Mouse (Mus musculus): ENCODE data around the gene Psmd5. TPM values are rescaled to one million over a fixed set of nuclear protein-coding genes. Genes with fewer than 3 reads are reported as not detected.
"Not testable (repeated sequence)": the region's sequence is repeated elsewhere in the genome, so short reads cannot be mapped to it uniquely, and the experiment has no call there.

Gene Psmd5
- total RNA-seq, 1 experiment from 2014 or later, result 32.7 TPM

GRCm38 (mm10) chr2:34897820-34898219 lies 23.1 kb upstream of the Psmd5 start:
- peak; percentile 72 for ATAC-seq (replicated peaks; ENCODE audit: low read depth, poor library complexity, severe bottlenecking)

DNA sequence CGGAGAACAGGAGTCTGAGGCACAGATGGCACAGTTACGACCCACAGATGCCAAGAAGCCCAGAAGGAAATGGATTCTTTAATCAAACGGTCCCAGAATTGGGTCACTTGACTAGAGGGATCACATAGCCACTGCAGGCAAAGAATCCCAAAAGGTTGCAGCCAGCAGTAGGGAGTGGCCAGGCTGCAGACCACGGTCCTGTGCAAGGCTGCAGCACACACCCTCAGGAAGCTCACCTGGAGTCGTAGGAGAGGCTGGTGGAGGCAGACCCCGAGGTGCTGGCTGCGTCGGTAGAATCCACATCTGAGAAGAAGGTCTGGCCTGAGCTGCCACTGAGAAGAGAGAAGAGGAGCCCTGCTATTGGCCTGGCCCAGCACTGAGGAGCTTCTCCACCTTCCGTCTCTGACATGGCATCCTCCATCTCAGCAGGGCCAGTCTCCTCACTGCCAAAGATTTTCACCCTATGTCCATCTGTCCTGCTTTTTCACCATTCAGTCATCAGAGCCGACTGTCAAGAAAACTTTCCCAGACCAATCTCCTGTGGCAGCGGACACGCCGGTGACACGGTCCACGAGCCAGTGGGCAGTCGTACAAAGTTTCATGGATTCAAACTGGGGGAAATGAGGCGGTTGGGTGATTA lies 22.2 kb upstream of the Psmd5 start:
- ATAC-seq (replicated peaks; ENCODE audit: low read depth, poor library complexity, severe bottlenecking), result no peak

DNA sequence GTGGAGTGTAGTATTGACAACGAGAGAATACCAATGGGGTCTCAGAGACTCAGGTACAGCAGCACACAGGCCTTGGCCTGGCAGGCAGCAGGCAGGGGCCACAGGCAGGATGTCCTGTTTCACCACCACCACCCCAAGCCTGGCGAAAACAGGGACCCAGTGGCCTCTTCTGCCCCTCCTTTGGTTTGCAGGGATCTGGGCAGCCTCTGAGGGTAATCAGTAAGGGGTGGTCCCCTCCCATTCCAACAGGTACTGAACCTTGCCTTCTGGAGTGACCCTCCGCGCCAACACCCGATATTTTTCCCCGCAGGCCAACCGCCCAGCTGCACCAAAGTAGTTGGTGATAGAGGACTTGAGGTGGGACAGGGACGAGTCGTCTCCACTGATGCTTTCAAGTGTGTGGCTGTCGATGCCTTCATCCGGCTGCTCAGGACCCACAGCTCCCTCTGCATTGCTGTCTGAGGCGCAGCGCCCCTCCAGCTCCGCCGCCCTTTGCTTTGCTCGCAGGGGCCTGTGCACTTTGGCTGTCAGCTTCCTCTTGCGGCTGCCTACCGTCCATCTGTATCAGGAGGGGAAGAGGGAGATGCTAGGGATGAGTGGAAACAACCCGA lies 20.8 kb upstream of the Psmd5 start:
- no peak for ATAC-seq (replicated peaks; ENCODE audit: low read depth, poor library complexity, severe bottlenecking)

GRCm38 (mm10) chr2:34893950-34894349 lies 19.2 kb upstream of the Psmd5 start:
- peak; percentile 41; the same call in 1 of the 2 replicates for ATAC-seq (replicated peaks; ENCODE audit: low read depth, poor library complexity, severe bottlenecking)

DNA sequence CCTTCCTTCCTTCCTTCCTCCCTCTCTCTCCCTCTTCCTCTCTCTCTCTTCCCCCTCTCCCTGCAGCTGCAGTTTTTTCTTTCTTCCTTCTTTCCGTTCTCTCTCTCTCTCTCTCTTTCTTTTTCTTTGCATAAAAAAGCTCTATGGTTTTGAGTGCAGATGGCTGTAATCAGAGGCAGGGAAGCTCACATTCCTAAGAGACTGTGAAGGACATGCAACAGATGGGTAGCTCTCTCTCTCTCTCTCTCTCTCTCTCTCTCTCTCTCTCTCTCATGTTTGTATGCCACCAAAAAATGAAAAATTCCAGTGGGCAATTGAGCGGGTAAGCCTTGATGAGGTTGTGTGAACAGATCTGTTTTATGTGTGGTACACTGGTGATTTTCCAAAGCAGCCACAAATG lies 9.4 kb upstream of the Psmd5 start:
- ATAC-seq (replicated peaks; ENCODE audit: low read depth, poor library complexity, severe bottlenecking), result no peak

- no peak for ATAC-seq (replicated peaks; ENCODE audit: low read depth, poor library complexity, severe bottlenecking)
These were observed 8.4 kb upstream of the Psmd5 start for GRCm38 (mm10) chr2:34883190-34883589.

- ATAC-seq (replicated peaks; ENCODE audit: low read depth, poor library complexity, severe bottlenecking), result no peak
These were observed 8.0 kb upstream of the Psmd5 start for GRCm38 (mm10) chr2:34882757-34883156.

DNA sequence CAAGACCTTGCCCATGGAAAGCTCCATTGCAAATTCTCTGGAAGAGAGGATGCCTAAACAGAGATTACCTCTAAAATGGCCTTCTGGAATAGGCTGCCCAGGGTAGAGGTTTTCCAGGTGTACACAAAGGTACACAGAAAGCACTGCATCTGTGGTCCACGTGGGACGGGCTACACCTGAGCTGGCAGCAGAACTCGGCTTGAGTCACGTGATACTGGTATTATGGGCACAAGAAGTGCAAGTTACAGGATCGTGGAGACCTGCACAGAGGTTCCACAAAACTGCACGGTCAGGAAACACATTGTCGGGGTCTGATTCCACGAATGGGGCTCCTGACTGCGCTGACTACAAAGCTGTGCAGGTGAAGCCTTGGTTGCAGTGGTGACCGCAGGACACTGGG lies 5.3 kb upstream of the Psmd5 start:
- no peak for ATAC-seq (replicated peaks; ENCODE audit: low read depth, poor library complexity, severe bottlenecking)

GRCm38 (mm10) chr2:34874271-34874670 lies 497 bp downstream of the Psmd5 start, which contains the start of gene Cutal:
Gene Cutal, plus strand, starts transcription at chr2:34874396.
- ATAC-seq (replicated peaks; ENCODE audit: low read depth, poor library complexity, severe bottlenecking), result no peak

- ATAC-seq (replicated peaks; ENCODE audit: low read depth, poor library complexity, severe bottlenecking), result peak; percentile 92
These were observed 4.0 kb downstream of the Psmd5 start for GRCm38 (mm10) chr2:34870520-34871474.

GRCm38 (mm10) chr2:34869680-34870079 lies 5.1 kb downstream of the Psmd5 start:
- peak; percentile 63 for ATAC-seq (replicated peaks; ENCODE audit: low read depth, poor library complexity, severe bottlenecking)

GRCm38 (mm10) chr2:34857728-34858127 lies 17.0 kb downstream of the Psmd5 start:
- no peak for ATAC-seq (replicated peaks; ENCODE audit: low read depth, poor library complexity, severe bottlenecking)

DNA sequence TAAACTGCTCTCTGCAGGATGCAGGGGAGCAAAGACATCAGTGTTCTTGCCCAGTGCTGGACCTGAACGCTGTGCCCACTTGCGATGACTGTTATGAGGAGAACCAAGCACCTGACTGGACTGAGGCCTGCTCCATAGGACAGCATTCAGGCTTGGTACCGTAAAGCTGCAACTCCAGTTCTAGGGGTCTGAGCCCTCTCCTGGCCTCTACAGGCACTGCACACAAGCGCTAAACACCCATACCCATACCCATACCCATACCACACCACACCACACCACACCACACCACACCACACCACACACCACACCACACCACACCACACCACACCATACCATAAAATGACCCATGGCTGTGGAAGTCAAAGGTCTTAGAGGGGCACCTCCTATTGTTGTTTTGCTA lies 19.5 kb downstream of the Psmd5 start:
- ATAC-seq (replicated peaks; ENCODE audit: low read depth, poor library complexity, severe bottlenecking), result 0 out of 2 replicates have a peak, but pooled peaks have one; percentile 36

DNA sequence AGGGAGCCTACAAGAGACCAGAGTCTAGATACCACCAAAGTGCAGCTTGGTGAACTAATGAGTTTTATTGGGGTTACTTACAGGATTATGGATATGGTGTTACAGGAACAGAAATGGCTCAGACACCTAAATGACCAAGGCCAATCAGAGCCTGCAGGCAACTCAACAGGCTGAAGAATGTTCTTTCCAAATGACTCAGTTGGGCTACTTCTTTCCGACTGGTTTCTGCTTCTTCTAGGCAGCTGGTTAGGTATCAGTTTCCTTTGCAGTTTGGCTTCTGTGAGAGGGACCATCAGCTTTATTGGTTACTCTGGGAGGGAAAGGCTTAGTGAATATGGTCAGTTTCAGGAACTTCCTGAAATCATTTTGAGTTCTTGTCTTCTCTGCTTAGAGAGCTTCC lies 27.1 kb downstream of the Psmd5 start:
- no peak for ATAC-seq (replicated peaks; ENCODE audit: low read depth, poor library complexity, severe bottlenecking)

DNA sequence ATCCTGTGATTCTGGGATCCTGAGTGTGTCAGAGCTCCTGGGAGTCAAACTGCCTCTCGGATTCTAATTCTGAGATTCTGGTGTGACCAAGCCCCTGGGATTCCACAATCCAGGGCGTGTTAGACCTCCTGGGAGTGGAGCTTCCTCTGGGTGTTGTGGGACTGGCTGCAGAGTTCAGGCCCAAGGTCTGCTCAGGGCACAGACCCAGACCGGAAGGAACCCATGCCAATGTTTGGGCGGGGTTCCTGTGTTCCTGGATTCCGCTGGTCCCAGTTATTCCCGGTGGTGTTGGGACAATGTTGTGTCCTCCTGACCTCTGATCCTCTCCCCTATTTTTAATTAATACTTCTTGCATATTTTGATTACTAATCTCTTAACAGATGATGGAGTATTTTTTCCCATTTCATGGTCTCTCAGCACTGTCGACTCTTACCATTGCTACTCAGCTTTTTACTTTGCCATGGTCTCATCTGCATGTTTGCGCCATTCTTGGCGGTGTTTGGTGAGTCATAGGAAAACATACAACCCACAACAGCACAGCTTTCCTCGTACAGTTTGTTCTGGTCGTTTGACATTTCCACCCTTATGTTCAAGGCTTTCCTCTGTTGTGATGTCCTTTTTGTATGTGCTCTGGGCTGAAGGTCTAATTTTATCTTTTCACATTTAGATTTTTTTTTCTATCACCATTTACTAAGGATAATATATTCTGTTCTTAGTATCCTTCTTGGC lies 31.4 kb downstream of the Psmd5 start:
- ATAC-seq (replicated peaks; ENCODE audit: low read depth, poor library complexity, severe bottlenecking), result no peak

GRCm38 (mm10) chr2:34841706-34842105 lies 33.1 kb downstream of the Psmd5 start:
- no peak for ATAC-seq (replicated peaks; ENCODE audit: low read depth, poor library complexity, severe bottlenecking)

GRCm38 (mm10) chr2:34840143-34840542 lies 34.6 kb downstream of the Psmd5 start:
- ATAC-seq (replicated peaks; ENCODE audit: low read depth, poor library complexity, severe bottlenecking), result not testable (repeated sequence)

DNA sequence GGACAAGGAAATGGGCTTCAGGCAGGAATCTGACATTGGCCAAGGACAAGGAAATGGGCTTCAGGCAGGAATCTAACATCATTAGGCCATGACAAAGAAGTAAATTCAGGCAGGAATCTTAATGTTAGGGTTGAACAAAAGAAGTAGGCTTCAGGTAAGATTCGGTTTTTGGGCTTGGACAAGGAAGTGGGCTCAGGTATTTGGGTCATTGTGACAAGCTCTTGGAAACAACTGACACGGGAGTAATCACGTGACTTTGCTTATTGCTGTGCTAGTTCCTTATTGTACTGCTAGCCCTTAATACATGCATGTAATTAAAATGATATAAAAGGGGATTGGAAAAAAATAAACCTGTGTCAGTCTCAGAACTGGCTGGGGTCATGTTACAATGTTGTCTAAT lies 39.1 kb downstream of the Psmd5 start:
- no peak for ATAC-seq (replicated peaks; ENCODE audit: low read depth, poor library complexity, severe bottlenecking)

DNA sequence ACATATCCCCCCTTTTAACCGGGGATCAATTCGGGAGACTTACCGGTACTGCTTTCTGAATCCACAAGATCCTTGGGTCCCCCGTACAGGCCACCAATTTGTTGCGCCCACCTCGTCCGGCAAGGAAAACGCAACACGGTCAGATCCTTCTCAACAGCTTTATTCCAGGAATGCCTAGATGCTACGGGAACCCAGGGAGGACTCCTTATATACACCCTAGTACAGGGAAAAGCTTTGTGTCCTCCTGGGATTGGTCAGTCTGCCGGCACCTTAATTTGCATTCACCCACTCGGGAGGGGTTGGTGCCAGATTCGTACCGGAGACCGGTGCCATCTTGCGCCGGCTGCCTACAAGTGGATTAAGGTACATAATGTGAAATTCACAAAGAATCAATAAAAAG lies 41.1 kb downstream of the Psmd5 start:
- no peak for ATAC-seq (replicated peaks; ENCODE audit: low read depth, poor library complexity, severe bottlenecking)

GRCm38 (mm10) chr2:34832766-34833457 lies 41.9 kb downstream of the Psmd5 start, which contains the start of gene Gm34653:
Gene Gm34653, plus strand, starts transcription at chr2:34833007.
- not testable (repeated sequence) for ATAC-seq (replicated peaks; ENCODE audit: low read depth, poor library complexity, severe bottlenecking)
